Mouse (Mus musculus) limb, embryonic 10.5 days (tissue): ENCODE data around the gene Depdc7. TPM values are rescaled to one million over a fixed set of nuclear protein-coding genes. Genes with fewer than 3 reads are reported as not detected.

ENCODE experiments used
- DNase-seq: peaks from one replicate; pipeline ENCODE4 v3.0.0-alpha.2; 2017; ENCODE audit warnings: low spot score
- H3K27ac ChIP-seq: fragments of 300-500 bp; sonication (generic); 2 replicates; pipeline ENCODE4 v1.5.1; 2016; ENCODE audit warnings: mild to moderate bottlenecking
- H3K27me3 ChIP-seq: fragments of 300-500 bp; sonication (generic); 2 replicates; pipeline ENCODE4 v1.6.1; 2016; ENCODE audit warnings: low read depth, mild to moderate bottlenecking; ENCODE audit not compliant: poor library complexity, severe bottlenecking
- H3K36me3 ChIP-seq: fragments of 300-500 bp; sonication (generic); 2 replicates; pipeline ENCODE4 v1.6.1; 2016; ENCODE audit warnings: mild to moderate bottlenecking, moderate library complexity
- H3K4me1 ChIP-seq: fragments of 300-500 bp; sonication (generic); 2 replicates; pipeline ENCODE4 v1.6.1; 2016
- H3K4me3 ChIP-seq: fragments of 300-500 bp; sonication (generic); 2 replicates; pipeline ENCODE4 v1.5.1; 2016; ENCODE audit warnings: mild to moderate bottlenecking, moderate library complexity
- H3K9me3 ChIP-seq: fragments of 300-500 bp; sonication (generic); replicated peaks from 2 replicates; pipeline ENCODE4 v1.6.1; 2016; ENCODE audit warnings: mild to moderate bottlenecking
- WGBS: fragments of 180-500 bp; shearing (Covaris S2); methylation state at CpG from one replicate; pipeline ENCODE4 v1.1.7; 2016; 5-methylcytosine and 5-hydroxymethylcytosine counted together
- polyA plus RNA-seq: library from polyadenylated mRNA; unstranded; fragments of >200 nt; fragmentation: Nextera tagmentation; extraction: Ambion mirVana; gene quantifications from 2 replicates; pipeline ENCODE4 v1.2.1, GENCODE M21; 2016

Gene Depdc7
- polyA plus RNA-seq, 1 experiment from 2014 or later, result 2.7 TPM

DNA sequence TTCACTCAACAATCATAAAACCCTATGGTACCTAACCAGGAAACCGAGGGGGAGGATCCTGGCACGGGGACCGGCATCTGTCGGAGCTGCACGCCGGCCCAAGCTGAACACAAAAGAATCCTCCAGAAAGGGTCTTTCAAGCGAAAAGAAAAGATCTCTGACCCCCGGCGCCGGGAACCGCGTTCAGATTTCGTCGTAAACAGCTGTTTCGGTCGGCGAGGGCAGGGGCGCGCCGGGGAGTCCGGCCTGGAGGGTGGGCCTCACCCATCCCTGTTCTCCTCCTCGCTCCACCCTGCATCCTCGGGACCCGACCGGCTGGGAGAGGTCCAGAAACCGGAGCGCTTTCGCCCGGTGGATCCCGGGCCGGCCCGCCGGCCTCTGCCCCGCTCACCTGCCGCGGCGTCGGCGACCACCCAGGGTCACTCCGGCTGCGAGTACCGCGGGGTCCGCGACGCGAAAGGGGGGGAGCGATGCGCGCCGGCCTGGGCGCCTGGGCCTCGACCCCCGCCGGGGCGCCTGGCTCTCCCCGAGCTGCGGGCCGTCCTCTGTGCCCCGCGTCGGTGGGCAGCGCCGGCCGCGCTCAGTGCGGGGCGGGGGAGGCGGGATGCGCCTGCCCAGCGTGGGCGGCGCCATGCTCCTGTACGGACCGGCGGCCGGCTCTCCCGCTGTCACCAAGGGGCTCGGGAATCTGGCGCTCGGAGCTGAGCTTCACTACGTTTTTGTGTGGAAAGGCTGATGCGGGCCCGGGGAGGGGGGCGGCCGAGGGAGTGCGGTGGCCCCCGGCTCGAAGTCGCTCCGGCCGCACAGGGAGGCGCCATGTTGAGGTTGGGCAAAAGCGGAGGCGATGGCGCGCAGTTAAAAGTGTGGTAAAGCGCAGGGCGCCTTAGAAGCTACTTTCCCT, 30.8 kb downstream of the Depdc7 start, which contains the start of gene Tcp11l1:
Gene Tcp11l1 (minus strand): TSS at position 585 of the 901 bp plus-strand sequence.
- under 1% methylated on average over 95 of the region's 99 CpGs for WGBS
- Histone ChIP-seq H3K27ac (peak within 1 kb of the TSS; percentile 96), H3K36me3 (no peaks in the 10 kb centered on the region), H3K4me1 (peaks cover 19% of the 10 kb centered on the region), H3K4me3 (peak within 1 kb of the TSS; percentile 96), H3K9me3 (no peaks in the 10 kb centered on the region), H3K27me3 (peaks cover 22% of the 10 kb centered on the region)
- DNase-seq, result peak; percentile 77

DNA sequence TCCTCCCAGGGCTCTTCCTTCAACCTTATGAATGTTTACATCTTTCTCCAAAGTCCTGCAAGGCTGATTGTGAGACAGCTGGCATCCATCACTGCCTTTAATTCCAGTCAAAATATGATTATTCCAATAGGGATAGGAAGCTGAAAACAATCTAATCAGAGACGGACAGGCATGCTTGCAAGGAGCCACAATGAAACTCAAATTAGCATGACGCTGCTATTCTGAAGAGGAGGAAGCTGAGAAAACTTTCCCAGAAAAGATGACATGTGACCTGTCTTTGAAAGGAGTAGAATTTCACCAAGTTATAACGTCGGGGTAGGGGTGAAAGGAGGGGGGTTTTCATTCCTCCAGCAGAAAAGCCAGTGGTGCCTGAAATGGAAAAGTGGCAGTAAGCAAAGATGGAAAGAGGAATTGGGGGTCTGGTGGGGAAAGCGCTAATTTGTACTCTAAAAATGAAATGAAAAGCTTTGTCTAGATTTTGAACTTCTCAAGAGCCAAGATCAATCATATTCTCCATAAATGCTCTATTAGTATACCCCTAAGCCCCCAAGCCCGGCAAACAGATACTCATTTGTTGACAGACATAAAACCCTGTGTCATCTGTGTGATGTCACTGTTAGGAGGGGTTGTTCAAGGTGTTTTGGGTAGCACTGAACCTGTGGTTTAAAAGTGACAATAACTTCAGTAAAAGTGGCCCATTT, 31.9 kb downstream of the Depdc7 start:
- Histone ChIP-seq H3K36me3 (no peaks in the 10 kb centered on the region), H3K27ac (no peak overlapping the region), H3K4me1 (peaks cover 19% of the 10 kb centered on the region), H3K4me3 (peak overlapping the region; percentile 96), H3K9me3 (no peaks in the 10 kb centered on the region), H3K27me3 (peaks cover 22% of the 10 kb centered on the region)
- 45% methylated on average over 6 of the region's 6 CpGs for WGBS
- DNase-seq, result no peak

DNA sequence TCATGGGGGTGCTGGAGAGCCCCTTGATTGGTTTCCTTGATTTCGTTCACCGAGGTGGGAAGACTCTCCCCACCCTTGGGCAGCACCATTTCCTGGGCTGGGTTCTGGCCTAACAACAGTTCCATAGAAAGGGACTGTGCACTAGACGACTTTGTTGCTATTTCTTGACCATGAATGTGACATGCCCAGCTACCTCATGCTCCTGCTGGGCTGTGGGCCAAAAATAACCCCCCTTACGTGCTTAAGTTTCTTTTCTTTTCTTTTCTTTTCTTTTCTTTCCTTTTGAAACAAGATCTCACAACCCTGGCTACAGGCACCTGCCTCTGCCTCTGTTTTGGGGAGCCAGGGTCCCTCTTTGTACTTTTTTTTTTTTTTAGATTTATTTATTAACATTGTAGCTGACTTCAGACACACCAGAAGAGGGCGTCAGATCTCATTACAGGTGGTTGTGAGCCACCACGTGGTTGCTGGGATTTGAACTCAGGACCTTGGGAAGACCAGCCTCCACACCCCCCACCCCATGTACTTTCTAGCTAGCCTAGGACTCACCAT, 32.8 kb downstream of the Depdc7 start:
- H3K27ac ChIP-seq, result no peak overlapping the region
- no peaks in the 10 kb centered on the region for H3K36me3 ChIP-seq
- H3K9me3 ChIP-seq, result no peaks in the 10 kb centered on the region
- 76% methylated on average over 6 of the region's 6 CpGs for WGBS
- no peak overlapping the region for H3K4me3 ChIP-seq
- H3K4me1 ChIP-seq, result peaks cover 19% of the 10 kb centered on the region
- DNase-seq, result no peak
- peaks cover 22% of the 10 kb centered on the region for H3K27me3 ChIP-seq

DNA sequence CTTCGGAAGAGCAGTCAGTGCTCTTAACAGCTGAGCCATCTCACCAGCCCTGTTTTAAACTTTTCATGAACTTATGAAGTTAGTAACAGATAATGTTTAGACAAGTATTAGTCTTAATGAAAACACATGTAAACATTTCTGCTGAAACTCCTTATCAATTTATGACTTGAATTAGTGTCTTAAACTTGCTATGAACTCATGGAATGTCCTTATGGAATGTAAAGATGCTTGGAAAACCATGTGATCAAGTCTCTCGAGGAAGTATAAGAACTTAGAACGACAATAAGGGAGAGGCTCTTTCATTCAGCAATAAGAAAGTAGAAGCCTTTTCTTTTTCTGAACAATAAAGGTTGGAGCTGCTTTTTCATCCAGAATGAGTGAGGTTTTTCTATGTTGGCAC, 38.3 kb downstream of the Depdc7 start:
- DNase-seq, result no peak
- Histone ChIP-seq H3K27me3 (no peaks in the 10 kb centered on the region), H3K4me1 (no peaks in the 10 kb centered on the region), H3K36me3 (peaks cover 4% of the 10 kb centered on the region; the same call in 1 of the 2 replicates), H3K27ac (no peak overlapping the region), H3K9me3 (no peaks in the 10 kb centered on the region), H3K4me3 (no peak overlapping the region)
- 91% methylated on average over 3 of the region's 3 CpGs for WGBS

DNA sequence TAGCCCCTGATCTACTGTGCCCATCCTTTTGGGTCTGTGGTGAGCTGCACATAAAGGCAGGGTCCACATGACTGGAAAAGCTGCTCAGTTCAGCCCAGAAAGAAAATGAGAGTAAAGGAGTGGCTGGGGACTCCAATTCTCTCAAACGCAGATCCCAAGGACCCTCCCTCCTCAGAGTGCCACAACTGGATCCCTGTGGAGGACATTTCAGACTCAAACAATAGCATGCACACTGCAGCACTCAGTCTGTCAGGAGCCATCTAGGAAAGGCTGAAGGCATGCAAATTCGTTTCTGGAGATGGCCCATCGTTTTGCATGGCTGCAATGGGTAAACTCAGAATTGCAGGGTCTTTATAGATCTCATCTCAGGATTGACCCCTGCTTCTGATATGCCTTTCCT, 39.5 kb downstream of the Depdc7 start:
- H3K27me3 ChIP-seq, result no peaks in the 10 kb centered on the region
- H3K4me1 ChIP-seq, result no peaks in the 10 kb centered on the region
- no peak for DNase-seq
- no peaks in the 10 kb centered on the region for H3K9me3 ChIP-seq
- no peak overlapping the region for H3K27ac ChIP-seq
- 87% methylated on average over 3 of the region's 3 CpGs for WGBS
- no peak overlapping the region for H3K4me3 ChIP-seq
- peaks cover 4% of the 10 kb centered on the region; the same call in 1 of the 2 replicates for H3K36me3 ChIP-seq

DNA sequence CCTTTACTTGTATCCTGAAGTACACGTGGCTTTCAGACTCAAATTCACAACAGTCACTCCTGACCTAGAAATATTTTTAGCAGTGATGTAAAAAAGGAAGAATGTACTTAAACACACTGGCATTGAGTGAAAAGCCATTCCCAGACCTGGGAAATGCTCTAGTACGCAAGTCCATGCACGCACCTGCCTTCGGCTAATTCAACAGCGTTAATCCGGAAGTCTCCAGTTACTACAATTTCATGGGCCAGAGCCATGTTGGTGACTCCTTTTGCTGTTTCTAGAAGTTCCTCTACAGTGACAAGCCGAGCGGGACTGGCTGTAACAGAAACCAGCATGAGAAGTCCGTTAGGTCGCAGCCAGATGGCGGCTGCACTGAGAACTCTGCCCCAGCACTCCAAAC, 43.0 kb downstream of the Depdc7 start:
- Histone ChIP-seq H3K27me3 (no peaks in the 10 kb centered on the region), H3K4me1 (no peaks in the 10 kb centered on the region), H3K27ac (no peak overlapping the region), H3K9me3 (no peaks in the 10 kb centered on the region), H3K4me3 (no peak overlapping the region), H3K36me3 (peaks cover 3% of the 10 kb centered on the region; the same call in 1 of the 2 replicates)
- no peak for DNase-seq
- WGBS, result 85% methylated on average over 11 of the region's 11 CpGs

DNA sequence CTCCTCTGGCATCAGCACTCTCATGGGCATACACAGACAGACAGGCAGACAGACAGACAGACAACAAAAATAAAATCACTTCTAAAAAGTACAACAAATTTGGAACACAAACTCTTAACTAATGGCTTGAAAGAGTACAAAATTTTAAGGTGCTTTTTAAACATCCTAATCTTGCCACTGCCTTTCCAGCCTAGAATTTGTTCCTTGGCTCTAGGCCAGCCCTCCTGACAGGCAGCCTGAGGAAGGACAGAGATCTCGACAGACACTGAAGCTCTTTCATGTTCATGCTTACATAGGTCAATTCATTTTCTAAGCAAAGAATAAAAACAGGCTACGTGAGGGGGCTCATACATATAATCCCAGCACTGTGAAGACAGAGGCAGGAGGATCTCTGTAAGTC, 50.1 kb downstream of the Depdc7 start:
- DNase-seq, result no peak
- Histone ChIP-seq H3K27me3 (no peaks in the 10 kb centered on the region), H3K4me3 (no peak overlapping the region), H3K27ac (no peak overlapping the region), H3K4me1 (no peaks in the 10 kb centered on the region), H3K9me3 (no peaks in the 10 kb centered on the region), H3K36me3 (no peaks in the 10 kb centered on the region)
- WGBS, result 88% methylated on average over 2 of the region's 2 CpGs

DNA sequence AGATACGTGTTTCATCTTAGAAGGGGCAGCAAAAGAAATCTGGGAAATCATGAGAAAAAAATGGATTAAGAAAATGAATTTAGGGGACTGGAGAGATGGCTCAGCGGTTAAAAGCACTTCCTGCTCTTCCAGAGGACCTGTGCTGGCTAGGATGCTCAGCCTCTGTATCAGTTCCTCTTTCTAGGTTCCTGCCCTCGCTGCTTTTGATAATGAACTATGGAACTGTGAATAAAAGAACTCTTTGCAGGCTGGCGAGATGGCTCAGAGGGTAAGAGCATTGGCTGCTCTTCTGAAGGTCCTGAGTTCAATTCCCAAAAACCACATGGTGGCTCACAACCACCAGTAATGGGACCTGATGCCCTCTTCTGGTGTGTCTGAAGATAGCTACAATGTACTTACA, 52.0 kb downstream of the Depdc7 start:
- no peak overlapping the region for H3K27ac ChIP-seq
- no peaks in the 10 kb centered on the region for H3K27me3 ChIP-seq
- no peak for DNase-seq
- no peaks in the 10 kb centered on the region for H3K9me3 ChIP-seq
- 88% methylated on average over 4 of the region's 4 CpGs for WGBS
- no peaks in the 10 kb centered on the region for H3K4me1 ChIP-seq
- H3K4me3 ChIP-seq, result no peak overlapping the region
- H3K36me3 ChIP-seq, result no peaks in the 10 kb centered on the region

DNA sequence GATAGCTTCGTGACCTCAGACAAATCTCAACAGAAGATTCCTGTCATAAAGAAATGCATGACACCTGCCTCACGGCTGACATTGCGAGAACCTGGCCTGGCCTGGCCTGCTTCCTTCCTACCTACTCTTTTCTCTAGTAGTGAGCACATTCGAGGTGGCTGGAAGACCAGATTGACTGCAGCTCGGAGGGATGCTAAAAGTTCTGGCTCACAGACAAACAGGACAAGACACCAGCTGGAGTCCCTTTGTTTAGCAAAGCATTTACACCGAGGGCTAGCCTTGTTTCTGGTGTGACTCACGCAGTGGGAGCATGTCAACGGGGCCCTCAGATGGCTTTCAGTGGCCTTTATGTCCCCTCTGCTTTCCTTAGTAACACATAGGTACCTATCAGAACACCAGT, 54.0 kb downstream of the Depdc7 start:
- WGBS, result 86% methylated on average over 8 of the region's 8 CpGs
- Histone ChIP-seq H3K4me3 (no peak overlapping the region), H3K27ac (no peak overlapping the region), H3K4me1 (no peaks in the 10 kb centered on the region), H3K27me3 (no peaks in the 10 kb centered on the region), H3K36me3 (peaks cover 7% of the 10 kb centered on the region), H3K9me3 (no peaks in the 10 kb centered on the region)
- DNase-seq, result no peak

DNA sequence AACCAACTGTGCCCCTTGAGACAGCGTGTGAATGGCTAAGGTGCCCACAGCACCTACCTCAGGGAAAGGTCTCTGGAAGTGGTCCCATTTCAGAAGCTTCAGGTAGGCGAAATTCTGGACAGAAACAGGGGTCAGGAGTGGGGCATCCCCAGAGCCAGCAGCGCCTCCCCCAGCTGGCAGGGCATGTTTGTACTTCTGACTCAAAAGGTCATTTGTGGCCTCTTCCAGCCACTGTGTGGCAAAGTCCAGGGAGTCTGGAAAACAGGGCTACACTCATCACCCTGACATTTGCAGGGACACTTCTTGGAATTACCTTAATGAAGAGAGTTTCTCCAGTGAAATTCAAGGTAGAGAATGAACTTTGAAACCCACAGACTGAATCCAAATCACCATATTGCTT, 54.4 kb downstream of the Depdc7 start:
- 84% methylated on average over 3 of the region's 3 CpGs for WGBS

DNA sequence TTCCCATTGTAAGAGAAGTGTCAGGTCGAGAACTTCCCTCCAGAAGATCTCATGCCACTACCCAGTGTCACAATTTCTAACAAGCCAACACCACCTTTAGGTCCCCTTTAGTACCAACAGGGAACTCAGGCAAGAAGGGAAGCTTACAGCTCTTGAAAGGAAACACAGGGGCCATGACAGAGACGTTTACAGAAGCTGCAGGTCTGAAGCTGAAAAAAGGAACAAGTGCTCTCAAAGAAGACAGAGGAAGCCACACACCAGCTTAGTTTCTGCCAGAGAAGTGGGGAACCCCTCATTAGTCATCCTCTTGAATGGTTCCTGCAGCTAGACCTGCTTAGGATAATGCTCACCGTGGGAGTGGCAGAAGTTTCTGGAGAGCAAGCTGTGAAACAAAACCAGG, 55.4 kb downstream of the Depdc7 start:
- WGBS, result 75% methylated on average over 3 of the region's 3 CpGs
- no peaks in the 10 kb centered on the region for H3K4me1 ChIP-seq
- no peaks in the 10 kb centered on the region for H3K27me3 ChIP-seq
- H3K27ac ChIP-seq, result no peak overlapping the region
- no peak for DNase-seq
- H3K9me3 ChIP-seq, result no peaks in the 10 kb centered on the region
- no peak overlapping the region for H3K4me3 ChIP-seq
- H3K36me3 ChIP-seq, result peaks cover 13% of the 10 kb centered on the region

More for the DNA sequence above, 54.4 kb downstream of the Depdc7 start:
- Histone ChIP-seq H3K27me3 (no peaks in the 10 kb centered on the region), H3K4me1 (no peaks in the 10 kb centered on the region), H3K36me3 (peaks cover 10% of the 10 kb centered on the region), H3K27ac (no peak overlapping the region), H3K9me3 (no peaks in the 10 kb centered on the region), H3K4me3 (no peak overlapping the region)
- no peak for DNase-seq

DNA sequence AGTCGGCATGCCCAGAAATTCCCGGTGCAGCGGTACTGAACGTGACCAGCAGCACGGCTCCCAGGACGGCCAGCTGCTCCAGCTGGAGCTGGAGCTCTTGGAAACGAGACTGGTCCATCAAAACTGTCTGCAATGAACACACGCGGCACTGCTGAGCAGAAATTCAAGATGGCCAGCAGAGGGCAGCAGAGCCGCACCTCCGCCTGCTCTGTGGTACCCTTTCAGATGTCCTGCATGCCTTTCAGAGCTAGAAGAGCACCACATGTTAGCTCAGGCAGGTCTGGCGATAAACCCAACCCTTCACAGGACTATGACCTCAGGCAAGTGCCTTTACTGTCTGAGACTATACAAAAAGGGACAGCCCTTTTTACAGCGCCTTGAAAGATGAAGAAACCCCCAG, 57.3 kb downstream of the Depdc7 start:
- no peaks in the 10 kb centered on the region for H3K27me3 ChIP-seq
- 8% methylated on average over 13 of the region's 13 CpGs for WGBS
- H3K27ac ChIP-seq, result no peak overlapping the region
- H3K9me3 ChIP-seq, result no peaks in the 10 kb centered on the region
- peak; percentile 91 for DNase-seq
- H3K4me3 ChIP-seq, result no peak overlapping the region
- peaks cover 18% of the 10 kb centered on the region for H3K36me3 ChIP-seq
- no peaks in the 10 kb centered on the region for H3K4me1 ChIP-seq

DNA sequence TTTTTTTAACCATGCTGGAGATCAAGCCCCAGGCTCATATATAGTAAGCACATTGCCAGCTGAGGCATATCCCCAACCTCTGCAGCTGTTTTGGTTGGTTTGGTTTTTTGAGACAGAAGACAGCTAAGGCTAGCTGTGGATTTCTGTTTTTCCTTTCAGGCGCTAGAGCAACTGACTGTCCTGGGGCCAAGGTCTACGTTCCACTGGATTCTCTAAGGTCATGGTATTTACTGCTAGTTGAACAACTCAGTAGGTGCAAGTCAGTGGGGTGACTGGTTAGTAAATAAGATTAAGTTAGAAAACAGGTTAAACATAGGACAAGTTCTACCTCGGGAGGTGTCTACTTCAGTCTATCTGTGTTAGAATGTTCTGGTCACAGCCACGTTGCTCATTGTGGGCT, 57.9 kb downstream of the Depdc7 start:
- no peak overlapping the region for H3K27ac ChIP-seq
- no peaks in the 10 kb centered on the region for H3K27me3 ChIP-seq
- H3K36me3 ChIP-seq, result peaks cover 18% of the 10 kb centered on the region
- H3K9me3 ChIP-seq, result no peaks in the 10 kb centered on the region
- DNase-seq, result no peak
- 90% methylated on average over 4 of the region's 4 CpGs for WGBS
- no peak overlapping the region for H3K4me3 ChIP-seq
- no peaks in the 10 kb centered on the region; the same call in 1 of the 2 replicates for H3K4me1 ChIP-seq
